Mouse (Mus musculus) CH12.LX (cell line): ENCODE measurements around the gene Zmynd8. TPM values are rescaled to one million over a fixed set of nuclear protein-coding genes. Genes with fewer than 3 reads are reported as not detected.

Experiments
- DNase-seq: peaks from one replicate; pipeline ENCODE4 v3.0.0-alpha.2; 2013; ENCODE audit errors: extremely low read depth
- H3K27ac ChIP-seq: 2 replicates; pipeline ENCODE4 v1.5.1; 2012; ENCODE audit warnings: low read depth, mild to moderate bottlenecking, control low read depth, moderate library complexity; ENCODE audit not compliant: insufficient read depth
- H3K27me3 ChIP-seq: replicated peaks from 2 replicates; pipeline ENCODE3; 2012; ENCODE audit warnings: inconsistent platforms
- H3K36me3 ChIP-seq, 2 experiments: replicated peaks in 1 of 2; 2 replicates each; pipeline versions ENCODE3 to v1.6.1; 2012; ENCODE audit warnings: inconsistent platforms in 1 of 2, low read length in 1 of 2, mild to moderate bottlenecking in 1 of 2, mixed read lengths in 1 of 2, moderate library complexity in 1 of 2; ENCODE audit not compliant: control insufficient read depth in 1 of 2, insufficient read depth in 1 of 2
- H3K4me1 ChIP-seq, 2 experiments: 2 replicates each; pipeline ENCODE4 v1.6.1; 2012; ENCODE audit warnings: inconsistent platforms in 1 of 2, moderate library complexity in 1 of 2; ENCODE audit not compliant: insufficient read depth in 2 of 2, control insufficient read depth in 1 of 2
- H3K4me2 ChIP-seq: 2 replicates; pipeline ENCODE4 v1.6.1; 2012; ENCODE audit warnings: low read depth, mild to moderate bottlenecking, control low read depth; ENCODE audit not compliant: poor library complexity, insufficient read depth, severe bottlenecking
- H3K4me3 ChIP-seq, 3 experiments: fragments of 150-350 bp in 1 of 3; sonication (generic) in 1 of 3; replicated peaks in 1 of 3; 2 replicates each; pipeline versions ENCODE3 to v1.5.1; 2011 to 2012; ENCODE audit warnings: low read depth in 2 of 3, low read length in 2 of 3, mild to moderate bottlenecking in 2 of 3, moderate library complexity in 2 of 3, control low read depth in 1 of 3, improper control_type of control experiment in 1 of 3, inconsistent platforms in 1 of 3, mixed read lengths in 1 of 3; ENCODE audit not compliant: poor library complexity in 1 of 3
- H3K79me2 ChIP-seq: replicated peaks from 2 replicates; pipeline ENCODE4 v1.6.1; 2012; ENCODE audit warnings: mild to moderate bottlenecking, moderate library complexity; ENCODE audit not compliant: control insufficient read depth, poor library complexity, insufficient read depth, severe bottlenecking; ENCODE audit errors: extremely low read depth
- H3K9ac ChIP-seq: 2 replicates; pipeline ENCODE4 v1.6.1; 2012; ENCODE audit warnings: low read depth, mild to moderate bottlenecking, control low read depth, moderate library complexity; ENCODE audit not compliant: insufficient read depth
- H3K9me3 ChIP-seq: replicated peaks from 2 replicates; pipeline ENCODE3; 2012; ENCODE audit warnings: low read length, inconsistent platforms, mixed read lengths
- JUND ChIP-seq: conservative IDR thresholded peaks from 2 replicates; pipeline ENCODE4 v1.6.1; 2011; ENCODE audit warnings: low read depth, low read length, improper control_type of control experiment
- MAZ ChIP-seq: IDR thresholded peaks from 2 replicates; pipeline ENCODE4 v1.6.1; 2012; ENCODE audit warnings: low read depth, mild to moderate bottlenecking, inconsistent platforms, low read length, improper control_type of control experiment, moderate library complexity
- MXI1 ChIP-seq: IDR thresholded peaks from 2 replicates; pipeline ENCODE4 v1.6.1; 2011; ENCODE audit warnings: mild to moderate bottlenecking, low read depth, low read length, improper control_type of control experiment
- MYC ChIP-seq: IDR thresholded peaks from 2 replicates; pipeline ENCODE4 v1.6.1; 2011; ENCODE audit warnings: low read depth, mild to moderate bottlenecking, improper control_type of control experiment, low read length
- PAX5 ChIP-seq: IDR thresholded peaks from 2 replicates; pipeline ENCODE4 v1.6.1; 2012; ENCODE audit warnings: low read length, inconsistent platforms, mixed read lengths
- POLR2A ChIP-seq: IDR thresholded peaks from 2 replicates; pipeline ENCODE4 v1.6.1; 2011; ENCODE audit warnings: low read depth, mild to moderate bottlenecking, improper control_type of control experiment, low read length
- POLR2AphosphoS2 ChIP-seq: IDR thresholded peaks from 2 replicates; pipeline ENCODE4 v1.6.1; 2011; ENCODE audit warnings: low read depth, low read length, improper control_type of control experiment
- USF2 ChIP-seq: conservative IDR thresholded peaks from 2 replicates; pipeline ENCODE4 v1.6.1; 2011; ENCODE audit warnings: low read depth, low read length, improper control_type of control experiment
- dilution Hi-C: fragments of 300-500 bp; cut with MboI; formaldehyde crosslinking; loops from 2 replicates; pipeline ENCODE4 v1.14.3; 2020; ENCODE audit warnings: low sequenced_read_pairs; ENCODE audit not compliant: extremely low pct_unique_long_range_greater_than_20kb, extremely low pct_ligation_motif_present
- in situ Hi-C: fragments of 300-500 bp; cut with MboI; formaldehyde crosslinking; loops from 3 replicates; pipeline ENCODE4 v1.14.3; 2019; ENCODE audit warnings: low sequenced_read_pairs, low pct_ligation_motif_present, low pct_unique_long_range_greater_than_20kb, mixed read lengths
- polyA plus RNA-seq: library from polyadenylated mRNA; unstranded; fragments of >175 nt; gene quantifications from 2 replicates; pipeline ENCODE4 v1.2.1, GENCODE M21; 2012; ENCODE audit warnings: low read depth; ENCODE audit not compliant: insufficient read length
- total RNA-seq, 2 experiments: library from RNA; depleted of rRNA; stranded (reverse); fragments of 300-350 nt in 1 of 2; fragments of >200 nt in 1 of 2; gene quantifications; 2 replicates each; pipeline ENCODE4 v1.2.3; 2012 to 2014

Zmynd8 gene
- total and polyA plus RNA-seq, 3 experiments = 33.6 to 84.5 (median 35.1) TPM

DNA sequence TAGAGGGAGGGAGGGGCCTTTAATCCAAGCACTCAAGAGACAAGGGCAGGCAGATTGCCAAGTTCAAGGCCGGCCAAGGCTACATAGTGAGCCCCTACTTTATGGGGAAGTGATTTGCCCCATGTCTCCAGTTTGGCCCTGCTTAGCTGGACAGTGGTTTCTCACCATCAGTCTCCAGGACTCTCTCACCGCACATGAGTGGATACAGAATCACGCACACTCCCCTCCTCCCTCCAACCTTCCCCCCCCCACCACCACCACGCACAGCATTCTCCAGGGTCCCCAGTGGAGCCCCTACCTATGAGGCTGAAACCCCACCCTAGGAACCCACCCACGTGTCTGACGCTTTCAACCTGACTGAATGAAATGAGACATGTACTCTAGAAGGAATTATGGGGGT lies 80.2 kb downstream of the Zmynd8 start:
- dilution Hi-C loops = no loop called here
- H3K4me2 ChIP-seq = no peak overlapping the region
- peaks cover 3 to 59% of the 10 kb centered on the region in 2 experiments for H3K4me1 ChIP-seq
- H3K9me3 ChIP-seq = no peaks in the 10 kb centered on the region
- H3K4me3 ChIP-seq = no peak overlapping the region
- no peaks in the 10 kb centered on the region for H3K27me3 ChIP-seq
- TF ChIP-seq PAX5 = no peak
- TF ChIP-seq MXI1 = no peak
- no peak for TF ChIP-seq POLR2AphosphoS2
- no peak for TF ChIP-seq JUND
- TF ChIP-seq, all 38 proteins: peak for 0
- Histone ChIP-seq H3K79me2 (peaks cover 9% of the 10 kb centered on the region; the same call in 1 of the 2 replicates), H3K9ac (no peak overlapping the region), H3K36me3 (peaks cover 90 to 98% of the 10 kb centered on the region in 2 experiments), H3K27ac (no peak overlapping the region)
- DNase-seq = no peak
- in situ Hi-C loops = no loop called here

DNA sequence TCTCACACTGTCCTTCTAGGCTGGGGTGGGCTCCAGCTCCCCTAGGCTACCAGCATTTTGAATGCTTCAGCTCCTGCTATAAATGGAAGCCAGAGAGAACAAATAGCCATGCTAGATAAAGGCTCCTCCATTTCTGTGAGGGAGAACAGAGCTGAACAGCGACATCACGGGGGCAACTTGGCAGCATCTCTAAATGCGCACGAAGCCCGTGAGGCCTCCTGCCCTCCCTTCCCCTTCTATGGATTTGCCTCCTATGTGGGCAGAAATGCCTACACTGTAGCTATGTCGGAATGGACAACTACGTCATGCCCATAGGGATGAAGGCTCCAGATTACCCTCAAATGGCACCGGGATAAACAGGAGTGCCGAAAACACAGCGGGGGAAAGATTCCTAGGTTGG lies 81.4 kb downstream of the Zmynd8 start:
- dilution Hi-C loops = no loop called here
- no peak for DNase-seq
- H3K27me3 ChIP-seq = no peaks in the 10 kb centered on the region
- TF ChIP-seq MYC (no peak), POLR2A (peak; percentile 23; the same call in 1 of the 2 replicates)
- TF ChIP-seq, all 38 proteins: peak for 1
- no peaks in the 10 kb centered on the region for H3K9me3 ChIP-seq
- in situ Hi-C loops = no loop called here
- H3K4me3 ChIP-seq = no peak overlapping the region
- H3K4me2 ChIP-seq = no peak overlapping the region
- no peak overlapping the region for H3K27ac ChIP-seq
- peaks cover 7% of the 10 kb centered on the region; the same call in 1 of the 2 replicates for H3K79me2 ChIP-seq
- peaks cover 85 to 92% of the 10 kb centered on the region in 2 experiments for H3K36me3 ChIP-seq
- no peak overlapping the region for H3K9ac ChIP-seq
- peaks cover 8 to 67% of the 10 kb centered on the region in 2 experiments for H3K4me1 ChIP-seq

DNA sequence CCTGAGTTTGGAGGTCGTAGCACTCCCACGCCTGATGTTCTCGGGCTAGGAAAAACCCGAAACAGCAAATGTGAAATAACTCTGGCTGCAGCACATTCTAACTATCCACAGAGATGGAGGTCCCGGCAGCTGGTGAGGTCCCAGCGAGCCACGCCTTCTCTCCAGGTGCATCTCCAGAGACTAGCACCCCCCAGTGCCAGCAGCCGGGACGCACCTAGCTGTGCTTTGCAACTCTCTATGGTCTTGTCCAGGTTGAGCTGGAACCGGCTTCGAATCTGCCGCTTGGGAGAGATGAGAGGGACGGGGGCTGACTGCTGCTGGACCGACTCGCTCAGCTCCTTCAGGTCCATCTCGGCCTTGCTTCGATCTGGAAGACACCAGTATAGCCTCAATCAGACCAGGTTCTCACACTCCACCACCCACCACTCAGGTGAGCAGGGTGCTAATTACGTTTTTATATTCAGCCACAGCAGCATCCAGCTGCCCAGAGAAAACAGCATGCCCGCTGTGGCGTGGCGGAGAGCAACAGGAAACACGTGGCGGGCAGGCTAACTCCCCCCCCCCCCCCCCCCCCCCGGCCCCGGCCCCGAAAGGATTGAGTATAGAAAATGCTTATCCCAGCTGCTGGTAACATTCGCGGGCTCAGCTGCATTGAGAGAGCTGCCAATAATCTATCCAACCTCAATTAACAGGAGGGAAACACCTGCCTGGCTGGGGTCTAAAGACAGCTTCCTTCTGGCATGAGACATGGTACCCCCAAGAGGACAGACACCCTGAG lies 83.5 kb downstream of the Zmynd8 start:
- no peak overlapping the region for H3K27ac ChIP-seq
- H3K79me2 ChIP-seq = peaks cover 14% of the 10 kb centered on the region; the same call in 1 of the 2 replicates
- peaks cover 85 to 92% of the 10 kb centered on the region in 2 experiments for H3K36me3 ChIP-seq
- no peak overlapping the region for H3K9ac ChIP-seq
- no peak overlapping the region for H3K4me2 ChIP-seq
- dilution Hi-C loops (no loop called here), in situ Hi-C loops (no loop called here)
- H3K4me1 ChIP-seq = peaks cover 19 to 77% of the 10 kb centered on the region in 2 experiments
- TF ChIP-seq POLR2A (no peak), MAZ (no peak), USF2 (no peak), MXI1 (no peak)
- no peak for DNase-seq
- no peak overlapping the region for H3K4me3 ChIP-seq
- H3K9me3 ChIP-seq = no peaks in the 10 kb centered on the region
- H3K27me3 ChIP-seq = no peaks in the 10 kb centered on the region
